9 mouse cellular contexts compared by ENCODE assay signal in genomic region chr6:127148526-127149302, GRCm38 (mm10). TPM values are rescaled to one million over a fixed set of nuclear protein-coding genes. Genes with fewer than 3 reads are reported as not detected.
DNase-seq lines count a peak whose midpoint lies in the region; ATAC-seq and TF ChIP-seq lines count a peak whose summit lies in the region.
"Had no signal": no experiment of that assay in that cellular context is flagged by ENCODE, and none has a peak within 500 bp of the region (broad histone marks: within the 10 kb centered on the region; RNA-seq: fewer than 3 reads in every experiment).

No protein-coding gene starts in this region.

- H3K4me3 ChIP-seq in erythroblast, embryonic 14.5 days (replicated peaks) = peak overlapping the region; percentile 63
- H3K4me3 ChIP-seq in MEL (ENCODE audit: control insufficient read depth in 1 of 2, insufficient read depth in 1 of 2, low read depth in 2 of 2, low read length in 2 of 2) = peak overlapping the region; percentile 87 to 95
- peak overlapping the region; percentile 56 for H3K4me3 ChIP-seq in forebrain, embryonic 14.5 days (ENCODE audit: low read depth, low read length)
- H3K4me3 ChIP-seq in kidney, postnatal 0 days (replicated peaks; ENCODE audit: low read depth, low read length) = peak overlapping the region; percentile 80
- peak overlapping the region; percentile 47 for H3K4me3 ChIP-seq in midbrain, embryonic 14.5 days (replicated peaks; ENCODE audit: low read depth, low read length)

- TF ChIP-seq POLR2A in MEL (IDR thresholded peaks at IDR 0.05; ENCODE audit: control insufficient read depth in 1 of 2, insufficient read depth in 1 of 2, low read depth in 1 of 2, low read length in 2 of 2, poor library complexity in 1 of 2) = no peak

- H3K27ac ChIP-seq in MEL (ENCODE audit: control insufficient read depth, low read depth, low read length) = peak overlapping the region; percentile 90
- H3K27ac ChIP-seq in forebrain, embryonic 14.5 days (ENCODE audit: low read depth, low read length) = peak overlapping the region; percentile 69
- H3K27ac ChIP-seq in kidney, postnatal 0 days = no peak overlapping the region; the same call in 1 of the 2 replicates
- no peak overlapping the region for H3K27ac ChIP-seq in midbrain, embryonic 14.5 days (replicated peaks; ENCODE audit: low read depth, low read length)

- peak; percentile 52 for DNase-seq in MEL (ENCODE audit: low read depth, low spot score)
- no peak for DNase-seq in forebrain, embryonic 14.5 days (ENCODE audit: low spot score)
- peak; percentile 68 for DNase-seq in kidney, postnatal 0 days (ENCODE audit: low spot score)
- peak; percentile 53 for DNase-seq in midbrain, embryonic 14.5 days
- DNase-seq in testis, postnatal 14 days (ENCODE audit: low spot score) = no peak
- no peak for DNase-seq in thymus, postnatal 14 days

- H3K4me2 ChIP-seq in forebrain, embryonic 14.5 days (ENCODE audit: low read length) = peak overlapping the region; percentile 76
- H3K4me2 ChIP-seq in kidney, postnatal 0 days (ENCODE audit: low read length) = peak overlapping the region; percentile 91
- H3K4me2 ChIP-seq in midbrain, embryonic 14.5 days (ENCODE audit: low read length) = peak overlapping the region; percentile 95

- peaks cover 64% of the 10 kb centered on the region for H3K27me3 ChIP-seq in erythroblast, embryonic 14.5 days (ENCODE audit: control insufficient read depth)
- H3K27me3 ChIP-seq in MEL (ENCODE audit: control insufficient read depth in 1 of 2, insufficient read depth in 2 of 2, low read length in 2 of 2) = no peaks in the 10 kb centered on the region
- peaks cover 10% of the 10 kb centered on the region for H3K27me3 ChIP-seq in forebrain, embryonic 14.5 days (replicated peaks; ENCODE audit: control insufficient read depth, insufficient read depth, low read length)
- H3K27me3 ChIP-seq in kidney, postnatal 0 days (ENCODE audit: insufficient read depth, low read length) = no peaks in the 10 kb centered on the region
- peaks cover 34% of the 10 kb centered on the region for H3K27me3 ChIP-seq in midbrain, embryonic 14.5 days (ENCODE audit: control insufficient read depth, insufficient read depth, low read length)
- H3K27me3 ChIP-seq: Patski had no signal

- TF ChIP-seq CTCF in MEL (IDR thresholded peaks at IDR 0.05 in 2 of 3, conservative IDR thresholded peaks at IDR 0.05 in 1 of 3; ENCODE audit: control insufficient read depth in 1 of 3, insufficient read depth in 1 of 3, low read depth in 2 of 3, low read length in 3 of 3, poor library complexity in 1 of 3, severe bottlenecking in 1 of 3) = no peak
- TF ChIP-seq CTCF in kidney, postnatal 0 days (IDR thresholded peaks at IDR 0.05; ENCODE audit: low read depth) = no peak

- H3K4me1 ChIP-seq in erythroblast, embryonic 14.5 days (ENCODE audit: control insufficient read depth) = peaks cover 46% of the 10 kb centered on the region
- peaks cover 17 to 43% of the 10 kb centered on the region in 2 experiments for H3K4me1 ChIP-seq in MEL (ENCODE audit: control insufficient read depth in 1 of 2, insufficient read depth in 2 of 2, low read length in 2 of 2)
- peaks cover 28% of the 10 kb centered on the region for H3K4me1 ChIP-seq in forebrain, embryonic 14.5 days (ENCODE audit: control insufficient read depth, insufficient read depth, low read length)
- peaks cover 16% of the 10 kb centered on the region for H3K4me1 ChIP-seq in kidney, postnatal 0 days (replicated peaks; ENCODE audit: insufficient read depth, low read length)
- peaks cover 38% of the 10 kb centered on the region for H3K4me1 ChIP-seq in midbrain, embryonic 14.5 days (ENCODE audit: control insufficient read depth, insufficient read depth, low read length)

- no peak for ATAC-seq in erythroblast, adult 5-6 weeks (replicated peaks; ENCODE audit: low FRiP score, poor library complexity, severe bottlenecking)
- ATAC-seq in forebrain, embryonic 14.5 days = no peak
- no peak for ATAC-seq in kidney, postnatal 0 days (replicated peaks; ENCODE audit: low FRiP score, low read depth)
- no peak for ATAC-seq in midbrain, embryonic 14.5 days (ENCODE audit: low FRiP score, low TSS enrichment)

- TF ChIP-seq RAD21 in MEL (IDR thresholded peaks at IDR 0.05; ENCODE audit: low read depth, low read length) = no peak

- peak overlapping the region; percentile 98 for H3K9ac ChIP-seq in MEL (ENCODE audit: control insufficient read depth, low read depth, low read length, poor library complexity, severe bottlenecking)
- peak overlapping the region; percentile 91 for H3K9ac ChIP-seq in forebrain, embryonic 14.5 days (ENCODE audit: low read length)
- peak overlapping the region; percentile 84 for H3K9ac ChIP-seq in kidney, postnatal 0 days (ENCODE audit: low read depth, low read length)
- peak overlapping the region; percentile 61 for H3K9ac ChIP-seq in midbrain, embryonic 14.5 days (replicated peaks; ENCODE audit: low read length)

- TF ChIP-seq EP300 in MEL (IDR thresholded peaks at IDR 0.05; ENCODE audit: low read depth in 1 of 2, low read length in 2 of 2) = no peak

- H3K79me2 ChIP-seq in MEL (ENCODE audit: control insufficient read depth, insufficient read depth, low read length, poor library complexity) = peaks cover 36% of the 10 kb centered on the region

- H3K9me3 ChIP-seq in erythroblast, embryonic 14.5 days (ENCODE audit: control insufficient read depth, low read length) = peaks cover 8% of the 10 kb centered on the region; the same call in 1 of the 2 replicates
- H3K9me3 ChIP-seq in MEL (replicated peaks; ENCODE audit: insufficient read depth, low read length) = no peaks in the 10 kb centered on the region
- H3K9me3 ChIP-seq in forebrain, embryonic 14.5 days (replicated peaks; ENCODE audit: control insufficient read depth, low read length) = no peaks in the 10 kb centered on the region
- no peaks in the 10 kb centered on the region for H3K9me3 ChIP-seq in kidney, postnatal 0 days (replicated peaks; ENCODE audit: low read length)
- H3K9me3 ChIP-seq in midbrain, embryonic 14.5 days (ENCODE audit: control insufficient read depth, low read length) = no peaks in the 10 kb centered on the region

- H3K36me3 ChIP-seq in erythroblast, embryonic 14.5 days (ENCODE audit: control insufficient read depth) = no peaks in the 10 kb centered on the region
- peaks cover 6 to 44% of the 10 kb centered on the region in 2 experiments for H3K36me3 ChIP-seq in MEL (ENCODE audit: control insufficient read depth in 1 of 2, insufficient read depth in 2 of 2, low read length in 2 of 2)
- peaks cover 35% of the 10 kb centered on the region for H3K36me3 ChIP-seq in forebrain, embryonic 14.5 days (ENCODE audit: control insufficient read depth, insufficient read depth, low read length)
- 0 out of 2 replicates have a peak, but pooled peaks cover 6% of the 10 kb centered on the region for H3K36me3 ChIP-seq in kidney, postnatal 0 days (ENCODE audit: insufficient read depth, low read length)
- no peaks in the 10 kb centered on the region for H3K36me3 ChIP-seq in midbrain, embryonic 14.5 days (ENCODE audit: control insufficient read depth, insufficient read depth, low read length)

- 2% methylated on average over 20 of the region's 20 CpGs for WGBS in forebrain, embryonic 14.5 days
- WGBS in kidney, postnatal 0 days = 9% methylated on average over 20 of the region's 20 CpGs
- 2% methylated on average over 20 of the region's 20 CpGs for WGBS in midbrain, embryonic 14.5 days

TF ChIP-seq in MEL, 35 proteins besides CTCF, POLR2A, EP300 and RAD21 (continues in another document):
- TF ChIP-seq ZC3H11A (IDR thresholded peaks at IDR 0.05; ENCODE audit: low read depth, low read length) (no peak), ETS1 (IDR thresholded peaks at IDR 0.05; ENCODE audit: low read depth, low read length) (no peak), SMC3 (IDR thresholded peaks at IDR 0.05; ENCODE audit: low read depth, low read length) (no peak), USF2 (IDR thresholded peaks at IDR 0.05; ENCODE audit: borderline replicate concordance in 1 of 2, insufficient read depth in 1 of 2, low read depth in 1 of 2, low read length in 2 of 2) (no peak), RCOR1 (IDR thresholded peaks at IDR 0.05; ENCODE audit: low read depth, low read length) (no peak), MXI1 (IDR thresholded peaks at IDR 0.05; ENCODE audit: low read depth, low read length) (no peak), BHLHE40 (IDR thresholded peaks at IDR 0.05; ENCODE audit: borderline replicate concordance, low read depth, low read length) (no peak), ZMIZ1 (IDR thresholded peaks at IDR 0.05; ENCODE audit: low read depth, low read length) (no peak), NELFE (IDR thresholded peaks at IDR 0.05; ENCODE audit: low read depth, low read length) (no peak), MEF2A (IDR thresholded peaks at IDR 0.05; ENCODE audit: extremely low read depth, insufficient replicate concordance, low read depth, low read length, poor library complexity, severe bottlenecking) (no peak), USF1 (IDR thresholded peaks at IDR 0.05; ENCODE audit: low read depth, low read length) (no peak), TBP (IDR thresholded peaks at IDR 0.05; ENCODE audit: low read depth, low read length) (no peak), ZNF384 (IDR thresholded peaks at IDR 0.05; ENCODE audit: low read depth, low read length) (no peak; the same call in 1 of the 2 replicates)

RNA-seq across cellular contexts. Expression of gene Ccnd2, which starts 3.3 kb away (rescaled TPM):
- polyA plus RNA-seq in erythroblast, embryonic 14.5 days (2012) = 0.64 and 0.74 TPM in 2 replicates
- total RNA-seq in erythroblast, adult 5-6 weeks (2015; ENCODE audit: low replicate concordance) = 12.5 and 314 TPM in 2 replicates
- total RNA-seq in erythroblast, adult 5-6 weeks (2017; ENCODE audit: low replicate concordance) = 4.1 and 5.3 TPM in 2 replicates
- 62.3 and 67.3 TPM in 2 replicates for total RNA-seq in MEL (2012; rRNA removed)
- 100 to 1,000 TPM; 198 to 407 TPM for polyA plus RNA-seq in MEL (2012; ENCODE audit: insufficient read depth in 1 of 2, insufficient read length in 2 of 2, low read depth in 1 of 2, low replicate concordance in 2 of 2, missing spikeins in 1 of 2)
- 1,278 and 1,343 TPM in 2 replicates for polyA plus RNA-seq in forebrain, embryonic 14.5 days (2014; fragmentation: Nextera tagmentation; extraction: Ambion mirVana)
- polyA plus RNA-seq in kidney, postnatal 0 days (2015; fragmentation: Nextera tagmentation; extraction: Ambion mirVana) = 364 and 419 TPM in 2 replicates
- 252 and 477 TPM in 2 replicates for polyA plus RNA-seq in midbrain, embryonic 14.5 days (2014; fragmentation: Nextera tagmentation; extraction: Ambion mirVana)

RNA-seq across cellular contexts. Expression of gene Tigar, which starts 39.4 kb away (rescaled TPM):
- polyA plus RNA-seq in erythroblast, embryonic 14.5 days (2012) = not detected in 2 replicates
- total RNA-seq in erythroblast, adult 5-6 weeks (2015; ENCODE audit: low replicate concordance) = 0.96 and 1.3 TPM in 2 replicates
- 1.6 and 1.8 TPM in 2 replicates for total RNA-seq in erythroblast, adult 5-6 weeks (2017; ENCODE audit: low replicate concordance)
- total RNA-seq in MEL (2012; rRNA removed) = 3.2 and 3.8 TPM in 2 replicates
- polyA plus RNA-seq in MEL (2012; ENCODE audit: insufficient read depth in 1 of 2, insufficient read length in 2 of 2, low read depth in 1 of 2, low replicate concordance in 2 of 2, missing spikeins in 1 of 2) = 1 to 10 TPM in 1 of 2 experiments, not detected in 1; 5.6 TPM
- polyA plus RNA-seq in forebrain, embryonic 14.5 days (2014; fragmentation: Nextera tagmentation; extraction: Ambion mirVana) = 7.4 and 8.1 TPM in 2 replicates
- 2.6 and 2.8 TPM in 2 replicates for polyA plus RNA-seq in kidney, postnatal 0 days (2015; fragmentation: Nextera tagmentation; extraction: Ambion mirVana)
- 5.0 and 6.5 TPM in 2 replicates for polyA plus RNA-seq in midbrain, embryonic 14.5 days (2014; fragmentation: Nextera tagmentation; extraction: Ambion mirVana)

Comparison
In these comparisons a context has a peak if more than half of its experiments do, and no peak if none do; other contexts are left out.
1. DNase-seq: peak in MEL (single experiment), kidney, postnatal 0 days (single experiment) and midbrain, embryonic 14.5 days (single experiment); none in forebrain, embryonic 14.5 days (single experiment), testis, postnatal 14 days (single experiment) and thymus, postnatal 14 days (single experiment).
2. H3K27ac ChIP-seq: peak in MEL (single experiment) and forebrain, embryonic 14.5 days (single experiment); none in kidney, postnatal 0 days (single experiment) and midbrain, embryonic 14.5 days (single experiment).
3. RNA of gene Ccnd2, which starts 3.3 kb away (polyA plus RNA-seq): 1,278 to 1,343 TPM in forebrain, embryonic 14.5 days, 252 to 477 TPM in midbrain, embryonic 14.5 days, 198 to 407 TPM in MEL and 364 to 419 TPM in kidney, postnatal 0 days; 0.64 to 0.74 TPM in erythroblast, embryonic 14.5 days; every median in the first group is over 100 times any median in the second.
4. Peak in every context shown above with its lines, with median percentiles within 50 percentile points of each other: H3K4me3 ChIP-seq, H3K9ac ChIP-seq and H3K4me2 ChIP-seq.